Mouse (Mus musculus): Measurements from ENCODE around the gene 1700049E17Rik2.
A peak's percentile ranks its signal among the peaks of the same experiment; 100 is the strongest.
"Not testable (repeated sequence)": the region's sequence is repeated elsewhere in the genome, so short reads cannot be mapped to it uniquely, and the experiment has no call there.

1700049E17Rik2 gene

GRCm38 (mm10) chr14:41572911-41573310 is at the start of gene 1700049E17Rik2:
TSS of gene 1700049E17Rik2 (plus strand) at chr14:41573211.
- not testable (repeated sequence) for DNase-seq

- DNase-seq = not testable (repeated sequence)
Measured at GRCm38 (mm10) chr14:41524695-41525094, 48.3 kb upstream of the 1700049E17Rik2 start.

GRCm38 (mm10) chr14:41555483-41555882 is 17.5 kb upstream of the 1700049E17Rik2 start, which contains the start of gene Gm7970:
TSS of gene Gm7970 (minus strand) at chr14:41555583.
- DNase-seq = not testable (repeated sequence)

GRCm38 (mm10) chr14:41586346-41586745 is 13.3 kb downstream of the 1700049E17Rik2 start:
- DNase-seq = not testable (repeated sequence)

- DNase-seq = not testable (repeated sequence)
Measured at GRCm38 (mm10) chr14:41600935-41601334, 27.9 kb downstream of the 1700049E17Rik2 start.

GRCm38 (mm10) chr14:41610690-41611089 is 37.7 kb downstream of the 1700049E17Rik2 start:
- DNase-seq = peak in 1 of 2 experiments; percentile 2

DNA sequence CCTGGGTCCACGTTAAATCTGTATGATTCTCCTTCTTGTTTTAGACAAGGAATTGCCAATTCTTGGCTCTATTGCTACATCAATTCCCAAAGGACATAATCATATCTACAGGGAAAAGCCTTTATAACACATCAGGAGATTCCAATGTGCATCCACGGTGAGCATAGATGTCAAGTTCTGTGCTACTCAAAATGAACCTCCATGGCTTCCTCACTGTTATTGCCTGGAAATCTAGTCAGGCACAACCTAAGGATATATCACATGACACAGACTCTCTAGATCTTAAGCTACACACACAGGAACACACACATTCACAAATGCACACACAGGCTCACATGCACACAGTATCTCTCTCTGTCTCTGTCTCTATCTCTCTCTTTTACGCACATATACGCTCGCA is 49.5 kb downstream of the 1700049E17Rik2 start:
- not testable (repeated sequence) for DNase-seq

DNA sequence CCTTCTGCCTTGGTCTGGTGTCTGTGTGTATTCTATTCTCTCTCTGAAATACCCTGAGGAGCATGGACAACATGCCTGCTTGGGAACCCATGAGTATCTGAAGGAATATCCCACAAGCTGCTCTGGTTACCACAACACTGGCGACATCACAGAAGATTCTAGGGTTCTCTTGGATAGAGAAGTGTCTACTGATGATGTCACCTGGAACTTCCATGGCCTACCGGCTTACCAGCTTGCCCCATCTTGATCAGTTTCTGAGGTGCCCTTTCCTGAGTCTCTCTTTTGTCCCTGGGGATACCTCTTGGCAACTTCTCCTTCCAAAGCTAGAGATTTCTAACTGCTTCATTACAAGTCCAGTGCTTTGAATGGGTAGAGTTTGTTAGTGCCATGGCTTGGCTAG is 51.5 kb downstream of the 1700049E17Rik2 start, which contains the start of gene Gm3072:
TSS of gene Gm3072 (minus strand) at position 101 of the 400 bp plus-strand sequence.
- not testable (repeated sequence) for DNase-seq

- DNase-seq = peak in 1 of 2 experiments; percentile 3
Measured at GRCm38 (mm10) chr14:41630144-41630543, 57.1 kb downstream of the 1700049E17Rik2 start.
